Mouse (Mus musculus): ENCODE measurements at regions not wholly inside any gene's neighbourhood (a gene's known extent, or its start where the extent isn't known, plus 50 kb on each side); places are given as distances from the start of the nearest gene placed in this dataset.
"Not testable (repeated sequence)": the region's sequence is repeated elsewhere in the genome, so short reads cannot be mapped to it uniquely, and the experiment has no call there.

DNA sequence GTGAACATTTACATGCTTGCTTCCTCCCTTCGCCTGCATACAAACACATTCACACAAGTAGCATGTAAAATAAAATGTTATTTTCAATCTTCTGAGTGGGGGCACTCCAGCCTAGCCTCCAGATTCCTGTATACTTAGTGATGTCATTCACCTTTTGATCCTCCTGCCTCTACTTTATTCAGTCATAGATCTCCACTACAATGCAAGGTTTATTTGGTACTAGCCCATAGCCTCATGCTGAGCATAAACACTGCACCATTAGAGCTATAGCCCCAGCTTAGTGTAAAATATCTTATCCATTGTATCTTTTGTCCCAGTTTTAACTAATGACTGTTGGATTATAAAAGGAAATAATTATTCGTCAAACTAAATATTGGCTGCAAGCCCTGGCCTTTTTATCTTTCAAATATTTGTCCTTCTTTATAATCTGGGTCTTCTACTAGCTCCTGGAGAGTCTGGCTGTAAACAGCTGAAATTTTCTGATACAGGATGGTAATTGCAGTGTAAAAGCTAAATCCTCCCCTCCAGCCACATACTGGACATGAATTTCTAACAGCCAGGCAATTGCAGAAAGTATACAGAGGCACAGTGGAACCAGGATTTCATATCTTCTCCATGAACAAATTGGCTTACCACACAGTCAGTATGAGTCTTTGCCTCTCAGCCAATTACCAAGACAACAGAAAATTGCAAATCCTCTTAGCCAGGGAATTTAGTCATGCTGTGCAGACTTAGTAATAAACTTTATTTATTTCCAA lies 853.5 kb downstream of the Tbl1xr1 start:
- H3K9ac ChIP-seq (replicated peaks; ENCODE audit: low read depth, low read length), result no peak overlapping the region
- no peaks in the 10 kb centered on the region for H3K36me3 ChIP-seq (ENCODE audit: control insufficient read depth, insufficient read depth)
- H3K4me2 ChIP-seq (ENCODE audit: low read length), result no peak overlapping the region
- no peak overlapping the region for H3K27ac ChIP-seq (ENCODE audit: low read length)
- H3K4me3 ChIP-seq (replicated peaks; ENCODE audit: low read length), result no peak overlapping the region
- no peaks in the 10 kb centered on the region for H3K9me3 ChIP-seq (ENCODE audit: control insufficient read depth, low read length)
- WGBS, result 45% methylated on average over 2 of the region's 2 CpGs
- H3K4me1 ChIP-seq (replicated peaks; ENCODE audit: control insufficient read depth, insufficient read depth, low read length), result peaks cover 6% of the 10 kb centered on the region; the same call in 1 of the 2 replicates
- no peaks in the 10 kb centered on the region for H3K27me3 ChIP-seq (replicated peaks; ENCODE audit: control insufficient read depth, insufficient read depth, low read length)
- ATAC-seq, result peak; percentile 69; the same call in 1 of the 2 replicates

DNA sequence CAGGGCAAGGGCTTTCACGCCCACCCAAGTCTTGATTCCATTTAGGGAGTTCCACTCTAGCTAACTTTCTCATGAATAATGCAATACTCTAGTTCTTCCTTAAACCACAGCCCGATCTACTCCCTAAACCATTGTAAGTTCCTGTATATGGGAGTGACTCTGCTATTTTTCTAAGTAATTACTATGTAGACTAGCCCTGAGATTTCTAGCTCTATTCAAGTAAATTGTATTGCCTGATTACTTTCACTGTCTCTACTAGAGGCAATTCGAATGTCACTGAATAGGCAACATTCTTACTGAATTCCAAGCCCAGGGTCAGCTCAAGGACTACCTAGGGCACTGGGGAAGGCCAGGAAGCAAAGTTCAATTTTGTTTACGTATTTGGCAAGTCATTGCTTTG lies 869.2 kb downstream of the Tbl1xr1 start:
- not testable (repeated sequence) for H3K27ac ChIP-seq (ENCODE audit: low read length); ATAC-seq; H3K9ac ChIP-seq (replicated peaks; ENCODE audit: low read depth, low read length); H3K36me3 ChIP-seq (ENCODE audit: control insufficient read depth, insufficient read depth); H3K4me1 ChIP-seq (replicated peaks; ENCODE audit: control insufficient read depth, insufficient read depth, low read length); H3K27me3 ChIP-seq (replicated peaks; ENCODE audit: control insufficient read depth, insufficient read depth, low read length); H3K4me3 ChIP-seq (replicated peaks; ENCODE audit: low read length); H3K9me3 ChIP-seq (ENCODE audit: control insufficient read depth, low read length); H3K4me2 ChIP-seq (ENCODE audit: low read length)
- 73% methylated on average over 4 of the region's 4 CpGs for whole genome bisulfite sequencing

DNA sequence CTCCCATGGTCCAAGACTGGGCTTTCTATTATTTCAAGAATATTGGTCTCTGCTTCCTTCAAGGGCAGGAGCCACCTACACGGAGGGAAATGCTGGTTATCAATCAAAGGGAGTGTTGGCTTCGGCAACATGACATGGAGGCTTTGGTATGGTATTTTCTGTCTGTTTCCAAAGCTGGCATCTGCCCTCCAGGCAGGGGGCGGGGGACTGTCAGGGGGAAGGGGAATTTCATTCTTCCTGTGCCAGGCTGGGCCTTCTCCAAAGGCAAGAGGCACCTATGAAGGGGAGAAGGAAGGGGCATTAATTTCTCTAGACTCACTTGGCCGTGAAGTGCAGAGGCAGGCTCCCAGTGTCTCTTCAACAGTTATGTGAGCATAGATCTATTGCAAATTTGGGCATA lies 870.7 kb downstream of the Tbl1xr1 start:
- Histone ChIP-seq H3K27ac (ENCODE audit: low read length) (no peak overlapping the region), H3K27me3 (replicated peaks; ENCODE audit: control insufficient read depth, insufficient read depth, low read length) (no peaks in the 10 kb centered on the region), H3K36me3 (ENCODE audit: control insufficient read depth, insufficient read depth) (no peaks in the 10 kb centered on the region), H3K9ac (replicated peaks; ENCODE audit: low read depth, low read length) (no peak overlapping the region), H3K4me3 (replicated peaks; ENCODE audit: low read length) (no peak overlapping the region), H3K4me1 (replicated peaks; ENCODE audit: control insufficient read depth, insufficient read depth, low read length) (no peaks in the 10 kb centered on the region), H3K9me3 (ENCODE audit: control insufficient read depth, low read length) (no peaks in the 10 kb centered on the region), H3K4me2 (ENCODE audit: low read length) (no peak overlapping the region)
- WGBS, result 87% methylated on average over 4 of the region's 4 CpGs
- ATAC-seq, result no peak

DNA sequence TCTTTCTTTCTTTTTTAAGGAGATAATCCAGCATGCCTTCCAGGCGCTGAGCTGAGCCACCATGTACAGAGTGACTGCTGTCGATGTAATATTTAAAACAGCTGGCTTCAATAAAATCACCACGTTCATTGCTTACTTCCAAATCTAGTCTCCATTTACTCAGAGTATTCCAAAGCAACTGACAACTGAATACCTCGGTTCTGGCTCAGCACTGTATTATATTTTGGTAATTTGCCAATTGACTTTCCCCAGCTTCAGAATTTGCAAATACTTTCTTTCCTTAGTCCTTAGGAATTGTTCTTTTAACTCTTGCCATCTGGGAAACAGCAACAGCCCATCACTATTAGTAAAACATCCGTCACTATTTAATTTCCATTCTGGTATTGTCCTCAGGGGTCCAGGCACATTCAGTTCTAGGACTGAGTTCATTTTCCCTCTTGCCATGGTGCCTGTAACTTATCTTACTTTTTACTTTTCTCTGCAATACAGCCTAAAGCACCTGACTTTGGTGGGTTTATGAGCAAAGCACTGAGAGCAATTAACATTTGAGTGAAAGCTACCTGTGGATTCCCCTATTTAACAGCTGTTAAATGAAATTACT lies 871.8 kb downstream of the Tbl1xr1 start:
- Histone ChIP-seq H3K4me3 (replicated peaks; ENCODE audit: low read length) (no peak overlapping the region), H3K4me1 (replicated peaks; ENCODE audit: control insufficient read depth, insufficient read depth, low read length) (no peaks in the 10 kb centered on the region), H3K9ac (replicated peaks; ENCODE audit: low read depth, low read length) (no peak overlapping the region), H3K36me3 (ENCODE audit: control insufficient read depth, insufficient read depth) (no peaks in the 10 kb centered on the region), H3K9me3 (ENCODE audit: control insufficient read depth, low read length) (no peaks in the 10 kb centered on the region), H3K27ac (ENCODE audit: low read length) (no peak overlapping the region), H3K27me3 (replicated peaks; ENCODE audit: control insufficient read depth, insufficient read depth, low read length) (no peaks in the 10 kb centered on the region), H3K4me2 (ENCODE audit: low read length) (no peak overlapping the region)
- no peak for ATAC-seq
- WGBS, result 57% methylated on average over 5 of the region's 5 CpGs

DNA sequence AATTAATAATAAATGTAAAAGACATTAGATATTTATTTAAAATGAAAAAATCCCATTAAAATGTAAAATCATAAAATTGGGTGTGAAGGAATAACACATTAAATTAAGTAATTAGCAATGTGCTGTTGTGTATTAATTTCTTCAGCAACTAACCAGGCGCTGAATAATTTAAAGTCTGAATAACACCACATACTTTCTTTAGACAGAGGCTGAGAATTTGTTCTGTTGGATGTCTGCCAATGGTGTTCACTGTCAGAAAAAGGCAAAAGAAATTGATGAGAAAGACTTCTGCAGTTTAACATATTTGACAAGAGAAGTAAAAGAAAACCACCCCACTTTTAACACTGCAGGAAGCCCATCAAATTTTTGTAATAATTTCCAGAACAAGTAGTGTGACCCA lies 881.0 kb downstream of the Tbl1xr1 start:
- peak; percentile 64 for ATAC-seq
- H3K9me3 ChIP-seq (ENCODE audit: control insufficient read depth, low read length), result no peaks in the 10 kb centered on the region
- H3K9ac ChIP-seq (replicated peaks; ENCODE audit: low read depth, low read length), result no peak overlapping the region
- H3K27ac ChIP-seq (ENCODE audit: low read length), result no peak overlapping the region
- no peak overlapping the region for H3K4me3 ChIP-seq (replicated peaks; ENCODE audit: low read length)
- H3K27me3 ChIP-seq (replicated peaks; ENCODE audit: control insufficient read depth, insufficient read depth, low read length), result no peaks in the 10 kb centered on the region
- H3K4me2 ChIP-seq (ENCODE audit: low read length), result no peak overlapping the region
- no peaks in the 10 kb centered on the region for H3K4me1 ChIP-seq (replicated peaks; ENCODE audit: control insufficient read depth, insufficient read depth, low read length)
- H3K36me3 ChIP-seq (ENCODE audit: control insufficient read depth, insufficient read depth), result no peaks in the 10 kb centered on the region
- WGBS, result 26% methylated on average over 1 of the region's 1 CpGs

DNA sequence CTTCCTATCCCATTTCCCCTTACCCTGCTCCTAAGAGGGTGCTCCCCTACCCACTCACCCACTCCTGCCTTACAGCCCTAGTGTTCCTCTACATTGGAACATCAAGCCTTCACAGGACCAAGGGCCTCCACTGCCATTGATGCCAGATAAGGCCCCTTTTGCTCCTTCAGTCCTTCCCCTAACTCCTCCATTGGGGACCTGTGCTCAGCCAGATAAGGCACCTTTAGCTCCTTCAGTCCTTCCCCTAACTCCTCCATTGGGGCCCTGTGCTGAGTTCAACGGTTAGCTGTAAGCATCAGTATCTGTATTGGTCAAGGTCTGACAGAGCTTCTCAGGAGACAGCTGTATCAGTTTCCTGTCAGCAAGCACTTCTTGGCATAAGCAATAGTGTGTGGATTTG lies 896.2 kb downstream of the Tbl1xr1 start:
- Histone ChIP-seq H3K4me1 (replicated peaks; ENCODE audit: control insufficient read depth, insufficient read depth, low read length) (no peaks in the 10 kb centered on the region), H3K9me3 (ENCODE audit: control insufficient read depth, low read length) (no peaks in the 10 kb centered on the region), H3K9ac (replicated peaks; ENCODE audit: low read depth, low read length) (no peak overlapping the region), H3K27ac (ENCODE audit: low read length) (no peak overlapping the region), H3K4me2 (ENCODE audit: low read length) (no peak overlapping the region), H3K4me3 (replicated peaks; ENCODE audit: low read length) (no peak overlapping the region), H3K36me3 (ENCODE audit: control insufficient read depth, insufficient read depth) (no peaks in the 10 kb centered on the region), H3K27me3 (replicated peaks; ENCODE audit: control insufficient read depth, insufficient read depth, low read length) (no peaks in the 10 kb centered on the region)
- 86% methylated on average over 1 of the region's 1 CpGs for WGBS
- no peak for ATAC-seq

DNA sequence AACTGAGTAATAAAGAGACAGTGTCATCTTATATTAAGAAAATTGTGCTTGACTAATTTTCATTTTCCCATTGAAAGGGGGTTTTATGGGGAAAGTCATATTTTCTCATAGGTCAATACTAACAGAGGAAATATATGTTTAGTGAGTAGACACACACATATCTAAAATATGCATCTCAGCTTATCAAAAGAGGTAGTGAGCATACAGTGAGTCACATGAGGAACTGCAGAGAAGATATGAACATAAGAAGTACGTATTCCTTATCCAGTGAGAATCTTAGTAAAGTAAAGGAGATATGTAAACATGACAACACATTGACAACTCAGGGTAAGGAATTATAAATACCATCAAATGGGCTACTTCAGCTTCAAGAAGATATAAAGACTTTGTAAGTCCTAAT lies 900.3 kb downstream of the Tbl1xr1 start:
- H3K4me2 ChIP-seq (ENCODE audit: low read length), result no peak overlapping the region
- H3K4me3 ChIP-seq (replicated peaks; ENCODE audit: low read length), result no peak overlapping the region
- H3K27me3 ChIP-seq (replicated peaks; ENCODE audit: control insufficient read depth, insufficient read depth, low read length), result no peaks in the 10 kb centered on the region
- 92% methylated on average over 1 of the region's 1 CpGs for WGBS
- no peak for ATAC-seq
- no peaks in the 10 kb centered on the region for H3K9me3 ChIP-seq (ENCODE audit: control insufficient read depth, low read length)
- H3K4me1 ChIP-seq (replicated peaks; ENCODE audit: control insufficient read depth, insufficient read depth, low read length), result no peaks in the 10 kb centered on the region
- no peak overlapping the region for H3K27ac ChIP-seq (ENCODE audit: low read length)
- no peaks in the 10 kb centered on the region for H3K36me3 ChIP-seq (ENCODE audit: control insufficient read depth, insufficient read depth)
- H3K9ac ChIP-seq (replicated peaks; ENCODE audit: low read depth, low read length), result no peak overlapping the region

DNA sequence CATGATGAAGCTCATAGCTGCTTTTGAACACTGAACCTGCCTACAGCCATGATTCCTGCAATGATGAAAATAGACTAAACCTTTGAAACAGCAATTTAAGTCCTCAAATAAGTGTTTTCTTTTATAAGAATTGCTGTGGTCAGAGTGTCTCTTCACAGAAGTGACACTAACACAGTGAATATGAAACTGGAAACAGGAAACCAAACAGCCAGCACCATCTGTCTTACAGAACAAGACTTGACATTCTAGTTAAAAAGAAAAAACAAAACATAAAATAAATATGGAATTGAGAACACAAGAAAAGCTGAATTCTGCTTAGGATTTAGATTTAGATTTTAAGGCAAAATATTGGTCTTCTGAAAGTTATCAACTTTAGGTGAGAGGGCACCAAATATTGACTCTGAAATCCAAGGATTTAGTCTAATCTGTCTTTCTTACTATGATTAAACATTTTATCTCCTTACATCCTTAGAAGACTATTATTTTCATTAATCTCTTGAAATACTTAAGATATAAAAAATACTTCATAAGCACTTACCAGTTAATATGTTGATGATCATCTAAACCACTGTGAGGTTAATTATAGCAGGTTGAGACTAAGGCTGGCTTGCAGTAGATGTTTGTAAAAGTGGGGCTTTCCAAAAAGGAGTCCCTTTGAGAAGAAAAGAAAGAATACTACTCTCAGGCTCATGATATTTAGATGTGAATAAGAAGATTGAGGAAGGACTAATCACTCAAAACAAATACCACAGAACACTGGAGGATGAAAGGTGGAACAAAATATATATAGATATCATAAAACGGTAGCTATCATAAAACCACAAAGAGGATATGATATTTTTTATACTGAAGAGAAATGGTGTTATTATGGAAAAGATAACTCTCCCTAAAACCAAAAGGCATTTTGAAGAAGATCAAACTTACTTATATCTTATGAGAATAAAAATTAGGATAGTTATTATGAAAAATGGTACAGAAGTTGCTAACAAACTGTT lies 903.7 kb downstream of the Tbl1xr1 start:
- Histone ChIP-seq H3K9me3 (ENCODE audit: control insufficient read depth, low read length) (no peaks in the 10 kb centered on the region), H3K4me2 (ENCODE audit: low read length) (no peak overlapping the region), H3K36me3 (ENCODE audit: control insufficient read depth, insufficient read depth) (no peaks in the 10 kb centered on the region), H3K4me1 (replicated peaks; ENCODE audit: control insufficient read depth, insufficient read depth, low read length) (no peaks in the 10 kb centered on the region), H3K27ac (ENCODE audit: low read length) (no peak overlapping the region), H3K9ac (replicated peaks; ENCODE audit: low read depth, low read length) (no peak overlapping the region), H3K27me3 (replicated peaks; ENCODE audit: control insufficient read depth, insufficient read depth, low read length) (no peaks in the 10 kb centered on the region), H3K4me3 (replicated peaks; ENCODE audit: low read length) (no peak overlapping the region)
- WGBS, result 100% methylated on average over 1 of the region's 1 CpGs
- ATAC-seq, result no peak

DNA sequence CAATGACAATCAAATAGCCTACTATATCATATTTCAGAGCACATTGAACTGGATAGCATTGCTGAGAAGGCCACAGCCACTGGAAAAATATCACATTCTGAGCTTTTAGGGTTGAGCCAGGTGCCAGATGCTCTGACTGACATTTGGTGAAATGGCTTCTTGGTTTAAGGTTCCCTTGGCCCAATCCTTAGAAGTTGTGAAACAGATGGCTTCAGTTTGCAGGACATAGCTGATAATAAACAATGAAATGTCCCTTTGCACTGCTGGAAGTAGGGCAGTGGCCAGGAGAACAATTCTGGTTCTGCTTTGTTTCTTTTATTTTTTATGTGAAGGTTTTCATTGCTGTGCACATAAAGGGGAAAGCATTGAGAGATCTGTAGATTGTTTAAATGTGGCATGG lies 906.0 kb downstream of the Tbl1xr1 start:
- H3K9me3 ChIP-seq (ENCODE audit: control insufficient read depth, low read length), result no peaks in the 10 kb centered on the region
- H3K9ac ChIP-seq (replicated peaks; ENCODE audit: low read depth, low read length), result no peak overlapping the region
- H3K27ac ChIP-seq (ENCODE audit: low read length), result no peak overlapping the region
- no peak overlapping the region for H3K4me2 ChIP-seq (ENCODE audit: low read length)
- H3K4me3 ChIP-seq (replicated peaks; ENCODE audit: low read length), result no peak overlapping the region
- ATAC-seq, result no peak
- H3K4me1 ChIP-seq (replicated peaks; ENCODE audit: control insufficient read depth, insufficient read depth, low read length), result no peaks in the 10 kb centered on the region
- H3K27me3 ChIP-seq (replicated peaks; ENCODE audit: control insufficient read depth, insufficient read depth, low read length), result no peaks in the 10 kb centered on the region
- no peaks in the 10 kb centered on the region for H3K36me3 ChIP-seq (ENCODE audit: control insufficient read depth, insufficient read depth)
